Mouse (Mus musculus): ENCODE measurements around the gene Gm7029. TPM values are rescaled to one million over a fixed set of nuclear protein-coding genes. Genes with fewer than 3 reads are reported as not detected.

The Gm7029 gene
- polyA plus RNA-seq, 1 experiment from 2014 or later = not detected

DNA sequence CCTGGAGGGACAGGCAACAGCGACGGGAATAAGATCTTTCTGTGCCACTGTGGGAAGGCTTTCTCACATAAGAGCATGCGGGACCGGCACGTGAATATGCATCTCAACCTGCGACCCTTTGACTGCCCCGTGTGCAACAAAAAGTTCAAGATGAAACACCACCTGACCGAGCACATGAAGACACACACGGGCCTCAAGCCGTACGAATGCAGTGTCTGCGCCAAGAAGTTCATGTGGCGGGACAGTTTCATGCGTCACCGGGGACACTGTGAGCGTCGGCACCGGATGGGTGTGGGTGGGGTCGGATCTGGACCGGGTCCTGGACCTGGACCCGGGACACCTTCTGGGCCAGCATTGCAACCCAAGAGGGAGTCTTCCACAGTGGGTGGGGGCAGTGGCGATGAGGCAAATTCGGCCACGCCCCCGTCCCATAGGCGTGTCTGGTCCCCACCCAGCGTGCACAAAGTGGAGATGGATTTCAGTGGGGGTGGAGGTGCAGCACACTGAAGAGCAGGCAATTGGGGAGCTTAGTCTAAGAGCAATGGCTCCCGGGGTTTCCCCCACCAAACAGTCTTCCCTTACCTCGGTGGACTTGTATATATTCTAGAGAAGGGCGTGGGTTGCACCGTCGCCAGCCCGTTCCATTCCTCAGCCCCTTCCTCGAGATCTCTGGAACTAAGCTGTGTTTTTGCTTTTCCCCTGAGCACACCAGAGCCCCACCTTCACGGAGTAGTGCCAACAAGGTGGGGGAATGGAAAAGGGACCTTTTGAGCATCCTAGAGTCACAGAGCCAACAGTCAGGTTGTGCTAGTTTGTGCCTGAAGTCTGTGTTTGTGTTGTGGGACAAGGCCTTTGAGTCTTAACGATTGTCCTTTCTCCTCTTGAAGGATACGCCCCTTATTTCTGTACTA, 44.9 kb downstream of the Gm7029 start:
- 63% methylated on average over 37 of the region's 37 CpGs for WGBS
- no peak for DNase-seq (ENCODE audit: low spot score)
- Histone ChIP-seq H3K4me1 (peaks cover 67% of the 10 kb centered on the region), H3K4me3 (peak overlapping the region; percentile 74), H3K36me3 (peaks cover 35% of the 10 kb centered on the region), H3K9me3 (replicated peaks) (no peaks in the 10 kb centered on the region), H3K27me3 (ENCODE audit: low read depth, poor library complexity, severe bottlenecking) (peaks cover 18% of the 10 kb centered on the region), H3K27ac (replicated peaks) (no peak overlapping the region)

DNA sequence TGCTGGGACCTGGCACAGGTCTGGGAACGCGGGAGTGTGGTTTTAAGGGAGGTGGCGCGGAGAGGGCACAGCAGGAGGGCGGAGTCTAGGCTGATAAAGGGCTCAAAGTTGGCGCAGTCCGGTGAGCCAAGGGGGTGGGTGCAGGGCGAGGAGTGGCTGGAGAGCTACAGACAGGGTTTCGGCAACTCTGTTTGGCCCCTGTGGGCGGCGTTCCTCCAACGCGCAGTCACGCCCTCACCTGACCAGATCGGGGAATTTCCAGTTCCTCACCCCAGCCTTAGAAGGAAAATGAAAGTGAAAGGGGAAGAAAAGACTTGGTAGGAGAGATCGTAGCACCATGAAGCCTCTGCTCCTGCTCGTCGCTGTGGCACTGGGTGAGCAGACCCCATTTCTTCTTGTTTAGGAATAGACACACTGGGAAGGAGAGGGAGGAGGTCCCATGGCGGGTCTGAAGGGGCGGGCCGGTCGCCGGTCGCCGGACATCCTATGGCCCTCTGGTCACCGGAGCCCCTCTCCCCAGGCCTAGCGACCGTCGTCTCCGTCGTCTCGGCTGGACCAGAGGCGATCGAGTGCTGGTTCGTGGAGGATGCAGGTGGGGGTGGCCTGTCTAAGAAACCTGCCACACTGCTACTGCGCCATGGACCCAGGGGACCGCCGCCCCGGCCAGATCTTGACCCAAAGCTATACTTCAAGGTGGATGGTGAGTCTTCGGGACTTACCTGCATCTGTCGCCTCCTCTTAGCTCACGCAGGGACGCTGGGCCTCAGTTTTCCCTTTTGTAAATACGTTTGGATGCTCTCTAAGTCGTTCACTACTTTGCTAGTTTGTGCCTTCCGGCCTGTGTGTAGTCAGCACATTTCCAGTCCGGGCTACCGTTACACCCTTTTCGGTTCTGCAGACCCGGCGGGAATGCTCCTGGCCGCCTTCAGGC, 46.0 kb downstream of the Gm7029 start:
- peak overlapping the region; percentile 74 for H3K4me3 ChIP-seq
- H3K4me1 ChIP-seq = peaks cover 59% of the 10 kb centered on the region
- peak; percentile 48 for DNase-seq (ENCODE audit: low spot score)
- peak overlapping the region; percentile 83 for H3K27ac ChIP-seq (replicated peaks)
- no peaks in the 10 kb centered on the region for H3K9me3 ChIP-seq (replicated peaks)
- H3K27me3 ChIP-seq (ENCODE audit: low read depth, poor library complexity, severe bottlenecking) = peaks cover 18% of the 10 kb centered on the region
- H3K36me3 ChIP-seq = peaks cover 24% of the 10 kb centered on the region
- WGBS = under 1% methylated on average over 52 of the region's 52 CpGs

DNA sequence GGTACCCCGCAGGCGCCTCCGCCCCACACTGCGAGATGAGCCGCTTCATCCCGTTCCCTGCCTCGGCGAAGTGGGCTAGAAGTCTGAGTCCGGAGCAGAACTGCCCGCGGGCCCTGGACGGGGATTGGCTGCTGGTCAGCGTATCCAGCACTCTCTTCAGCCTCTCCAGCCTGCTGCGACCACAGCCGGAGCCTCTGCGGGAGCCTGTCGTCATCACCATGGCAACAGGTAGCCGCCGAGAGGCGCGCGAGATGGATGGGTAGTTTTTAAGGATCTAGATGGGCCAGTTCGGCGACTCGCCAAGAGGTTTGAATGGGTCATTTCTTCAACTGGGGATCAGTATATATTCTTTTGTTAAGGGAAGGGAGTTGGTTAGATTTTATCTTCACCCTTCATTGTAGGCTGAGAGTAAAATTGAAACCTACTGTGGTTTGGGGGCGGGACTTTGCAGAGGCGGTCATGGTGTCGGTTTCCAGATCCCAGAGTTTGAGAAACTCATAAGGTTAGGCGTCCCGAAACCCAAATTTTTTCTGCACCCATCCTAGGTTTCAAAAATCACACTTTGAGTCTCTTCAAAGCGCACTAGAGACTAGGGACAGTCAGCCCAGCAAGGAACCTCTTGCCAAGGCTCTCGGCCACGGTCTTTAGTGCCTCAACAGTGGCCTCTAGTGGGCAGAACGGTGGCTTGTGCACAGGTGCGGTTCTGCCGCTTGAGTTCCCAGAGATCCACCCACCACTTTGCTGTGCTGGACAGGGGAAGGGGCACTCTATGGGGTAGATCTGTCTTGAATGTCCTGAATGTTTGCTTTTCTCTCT, 46.9 kb downstream of the Gm7029 start:
- DNase-seq (ENCODE audit: low spot score) = peak; percentile 88
- WGBS = under 1% methylated on average over 36 of the region's 36 CpGs
- no peaks in the 10 kb centered on the region for H3K9me3 ChIP-seq (replicated peaks)
- peaks cover 50% of the 10 kb centered on the region for H3K4me1 ChIP-seq
- peak overlapping the region; percentile 74 for H3K4me3 ChIP-seq
- H3K36me3 ChIP-seq = peaks cover 25% of the 10 kb centered on the region
- peaks cover 18% of the 10 kb centered on the region for H3K27me3 ChIP-seq (ENCODE audit: low read depth, poor library complexity, severe bottlenecking)
- peak overlapping the region; percentile 83 for H3K27ac ChIP-seq (replicated peaks)

DNA sequence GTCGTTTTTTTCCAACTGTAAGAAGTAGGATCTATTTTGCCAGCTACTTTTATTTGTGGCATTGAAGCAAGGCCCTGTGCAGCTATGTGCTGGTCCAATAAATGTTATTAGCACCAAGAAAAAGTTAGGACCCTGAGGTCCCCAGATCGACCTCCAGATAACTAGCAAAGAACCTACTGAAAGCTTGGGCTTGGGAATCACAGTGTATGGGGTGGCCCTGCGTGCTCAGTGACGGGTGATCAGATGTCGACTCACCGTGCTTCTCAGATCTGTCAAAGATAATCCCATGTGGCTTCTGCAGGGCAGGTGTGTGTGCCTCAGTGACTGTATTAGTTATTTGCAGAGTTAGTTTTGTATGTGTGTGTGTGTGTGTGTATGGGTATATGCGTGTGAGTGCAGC, 47.7 kb downstream of the Gm7029 start:
- H3K4me3 ChIP-seq = peak overlapping the region; percentile 74; the same call in 1 of the 2 replicates

More for the DNA sequence above, 47.7 kb downstream of the Gm7029 start:
- H3K36me3 ChIP-seq = peaks cover 34% of the 10 kb centered on the region
- 90% methylated on average over 7 of the region's 7 CpGs for WGBS
- no peak overlapping the region for H3K27ac ChIP-seq (replicated peaks)
- H3K4me1 ChIP-seq = peaks cover 49% of the 10 kb centered on the region
- H3K9me3 ChIP-seq (replicated peaks) = no peaks in the 10 kb centered on the region
- peaks cover 18% of the 10 kb centered on the region for H3K27me3 ChIP-seq (ENCODE audit: low read depth, poor library complexity, severe bottlenecking)
- no peak for DNase-seq (ENCODE audit: low spot score)

Small RNA genes lying within 50 kb of the gene (microRNA-seq; reads per million reads assigned to microRNA genes)
- not detected for gene Gm27740

Other genes starting within 250 kb of the Gm7029 start
- 54.3 and 67.0 TPM in 2 replicates for gene Zfp414, start 244.7 kb upstream of the Gm7029 start, polyA plus RNA-seq (2016; fragmentation: Nextera tagmentation; extraction: Ambion mirVana)
- gene Pram1, start 235.8 kb upstream of the Gm7029 start, polyA plus RNA-seq (2016; fragmentation: Nextera tagmentation; extraction: Ambion mirVana) = 0.22 and 0.30 TPM in 2 replicates
- 511 and 521 TPM in 2 replicates for gene Hnrnpm, start 187.0 kb upstream of the Gm7029 start, polyA plus RNA-seq (2016; fragmentation: Nextera tagmentation; extraction: Ambion mirVana)
- gene March2, start 155.2 kb upstream of the Gm7029 start, polyA plus RNA-seq (2016; fragmentation: Nextera tagmentation; extraction: Ambion mirVana) = 35.5 and 39.5 TPM in 2 replicates
- gene Rab11b, start 113.3 kb upstream of the Gm7029 start, polyA plus RNA-seq (2016; fragmentation: Nextera tagmentation; extraction: Ambion mirVana) = 363 and 422 TPM in 2 replicates
- 17.7 and 20.7 TPM in 2 replicates for gene Angptl4, start 92.0 kb upstream of the Gm7029 start, polyA plus RNA-seq (2016; fragmentation: Nextera tagmentation; extraction: Ambion mirVana)
- gene Kank3, start 63.3 kb upstream of the Gm7029 start, polyA plus RNA-seq (2016; fragmentation: Nextera tagmentation; extraction: Ambion mirVana) = 24.6 and 29.4 TPM in 2 replicates
- 699 and 827 TPM in 2 replicates for gene Rps28, start 49.3 kb upstream of the Gm7029 start, polyA plus RNA-seq (2016; fragmentation: Nextera tagmentation; extraction: Ambion mirVana)
- gene Ndufa7, start 49.3 kb upstream of the Gm7029 start, polyA plus RNA-seq (2016; fragmentation: Nextera tagmentation; extraction: Ambion mirVana) = 496 and 518 TPM in 2 replicates
- 82.0 and 82.4 TPM in 2 replicates for gene Cd320, start 30.7 kb upstream of the Gm7029 start, polyA plus RNA-seq (2016; fragmentation: Nextera tagmentation; extraction: Ambion mirVana)
- 7.8 and 9.4 TPM in 2 replicates for gene Kifc1, start 16.8 kb downstream of the Gm7029 start, polyA plus RNA-seq (2016; fragmentation: Nextera tagmentation; extraction: Ambion mirVana)
- gene Platr17, start 31.3 kb downstream of the Gm7029 start, polyA plus RNA-seq (2016; fragmentation: Nextera tagmentation; extraction: Ambion mirVana) = 0.30 TPM in 1 of 2 replicates, not detected in the other
- 77.5 and 82.6 TPM in 2 replicates for gene Daxx, start 35.6 kb downstream of the Gm7029 start, polyA plus RNA-seq (2016; fragmentation: Nextera tagmentation; extraction: Ambion mirVana)
- gene Tapbp, start 42.1 kb downstream of the Gm7029 start, polyA plus RNA-seq (2016; fragmentation: Nextera tagmentation; extraction: Ambion mirVana) = 14.9 and 17.3 TPM in 2 replicates
- 23.5 and 24.1 TPM in 2 replicates for gene Zbtb22, start 42.1 kb downstream of the Gm7029 start, polyA plus RNA-seq (2016; fragmentation: Nextera tagmentation; extraction: Ambion mirVana)
- gene Rgl2, start 55.7 kb downstream of the Gm7029 start, polyA plus RNA-seq (2016; fragmentation: Nextera tagmentation; extraction: Ambion mirVana) = 43.1 and 46.9 TPM in 2 replicates
- gene Pfdn6, start 66.5 kb downstream of the Gm7029 start, polyA plus RNA-seq (2016; fragmentation: Nextera tagmentation; extraction: Ambion mirVana) = 214 and 240 TPM in 2 replicates
- gene Wdr46, start 66.8 kb downstream of the Gm7029 start, polyA plus RNA-seq (2016; fragmentation: Nextera tagmentation; extraction: Ambion mirVana) = 47.8 and 52.5 TPM in 2 replicates
- 4.1 and 6.4 TPM in 2 replicates for gene B3galt4, start 77.7 kb downstream of the Gm7029 start, polyA plus RNA-seq (2016; fragmentation: Nextera tagmentation; extraction: Ambion mirVana)
- 53.5 and 61.0 TPM in 2 replicates for gene Vps52, start 82.0 kb downstream of the Gm7029 start, polyA plus RNA-seq (2016; fragmentation: Nextera tagmentation; extraction: Ambion mirVana)
- 1,339 and 1,576 TPM in 2 replicates for gene Rps18, start 82.2 kb downstream of the Gm7029 start, polyA plus RNA-seq (2016; fragmentation: Nextera tagmentation; extraction: Ambion mirVana)
- 45.7 and 50.3 TPM in 2 replicates for gene H2-K1, start 126.5 kb downstream of the Gm7029 start, polyA plus RNA-seq (2016; fragmentation: Nextera tagmentation; extraction: Ambion mirVana)
- 13.8 and 15.3 TPM in 2 replicates for gene Ring1, start 150.8 kb downstream of the Gm7029 start, polyA plus RNA-seq (2016; fragmentation: Nextera tagmentation; extraction: Ambion mirVana)
- gene H2-Ke6, start 154.2 kb downstream of the Gm7029 start, polyA plus RNA-seq (2016; fragmentation: Nextera tagmentation; extraction: Ambion mirVana) = 120 and 128 TPM in 2 replicates
- 221 and 227 TPM in 2 replicates for gene Slc39a7, start 157.8 kb downstream of the Gm7029 start, polyA plus RNA-seq (2016; fragmentation: Nextera tagmentation; extraction: Ambion mirVana)
- gene Rxrb, start 158.0 kb downstream of the Gm7029 start, polyA plus RNA-seq (2016; fragmentation: Nextera tagmentation; extraction: Ambion mirVana) = 54.0 and 56.9 TPM in 2 replicates
- 0.92 and 1.1 TPM in 2 replicates for gene Col11a2, start 165.6 kb downstream of the Gm7029 start, polyA plus RNA-seq (2016; fragmentation: Nextera tagmentation; extraction: Ambion mirVana)
- gene H2-Oa, start 218.5 kb downstream of the Gm7029 start, polyA plus RNA-seq (2016; fragmentation: Nextera tagmentation; extraction: Ambion mirVana) = 0.37 and 0.50 TPM in 2 replicates
- gene H2-DMa, start 245.7 kb downstream of the Gm7029 start, polyA plus RNA-seq (2016; fragmentation: Nextera tagmentation; extraction: Ambion mirVana) = 6.4 and 9.5 TPM in 2 replicates
- gene Brd2, start 248.8 kb downstream of the Gm7029 start, polyA plus RNA-seq (2016; fragmentation: Nextera tagmentation; extraction: Ambion mirVana) = 126 and 137 TPM in 2 replicates

Measured in midbrain, embryonic 10.5 days (tissue).